Mouse (Mus musculus) stomach, postnatal 0 days (tissue): Measurements from ENCODE around the gene Dusp6. TPM values are rescaled to one million over a fixed set of nuclear protein-coding genes. Genes with fewer than 3 reads are reported as not detected.

Experiments
- ATAC-seq: fragments of 200-750 bp; cut with Nextera tagmentation; 2 replicates; pipeline ENCODE4 v1.8.0; 2017; ENCODE audit not compliant: low FRiP score, low TSS enrichment
- DNase-seq: peaks from one replicate; pipeline ENCODE4 v3.0.0-alpha.2; 2016; ENCODE audit warnings: low spot score
- H3K27ac ChIP-seq: fragments of 300-500 bp; sonication (generic); replicated peaks from 2 replicates; pipeline ENCODE4 v1.5.1; 2014; ENCODE audit warnings: mild to moderate bottlenecking, control low read depth
- H3K27me3 ChIP-seq: fragments of 300-500 bp; sonication (generic); 2 replicates; pipeline ENCODE4 v1.6.1; 2014; ENCODE audit warnings: low read length; ENCODE audit not compliant: control insufficient read depth, insufficient read depth
- H3K36me3 ChIP-seq: fragments of 300-500 bp; sonication (generic); 2 replicates; pipeline ENCODE4 v1.6.1; 2014; ENCODE audit warnings: low read length, mixed read lengths; ENCODE audit not compliant: control insufficient read depth, insufficient read depth
- H3K4me1 ChIP-seq: fragments of 300-500 bp; sonication (generic); replicated peaks from 2 replicates; pipeline ENCODE4 v1.6.1; 2014; ENCODE audit warnings: antibody characterized with exemption; ENCODE audit not compliant: control insufficient read depth, insufficient read depth
- H3K4me2 ChIP-seq: fragments of 300-500 bp; sonication (generic); replicated peaks from 2 replicates; pipeline ENCODE4 v1.6.1; 2014; ENCODE audit warnings: low read depth, mild to moderate bottlenecking, control low read depth, moderate library complexity
- H3K4me3 ChIP-seq: fragments of 300-500 bp; sonication (generic); 2 replicates; pipeline ENCODE4 v1.5.1; 2014; ENCODE audit warnings: low read depth, low read length, control low read depth
- H3K9ac ChIP-seq: fragments of 300-500 bp; sonication (generic); 2 replicates; pipeline ENCODE4 v1.6.1; 2014; ENCODE audit warnings: mild to moderate bottlenecking, low read length, control low read depth, mixed read lengths
- H3K9me3 ChIP-seq: fragments of 300-500 bp; sonication (generic); 2 replicates; pipeline ENCODE4 v1.6.1; 2016; ENCODE audit warnings: low read length; ENCODE audit not compliant: control insufficient read depth
- CTCF ChIP-seq: IDR thresholded peaks from 2 replicates; pipeline ENCODE4 v1.5.1; 2016; ENCODE audit warnings: antibody characterized with exemption, low read depth, mild to moderate bottlenecking, moderate library complexity
- EP300 ChIP-seq: optimal IDR thresholded peaks from 2 replicates; pipeline ENCODE3; 2016; ENCODE audit warnings: antibody characterized with exemption
- WGBS: fragments of 180-500 bp; shearing (Covaris S2); extraction: QIAGEN DNeasy Blood & Tissue Kit; methylation state at CpG from one replicate; pipeline ENCODE4 v1.1.7; 2014; 5-methylcytosine and 5-hydroxymethylcytosine counted together
- polyA plus RNA-seq: library from polyadenylated mRNA; unstranded; fragments of >200 nt; fragmentation: Nextera tagmentation; extraction: Ambion mirVana; gene quantifications from 2 replicates; pipeline ENCODE4 v1.2.1, GENCODE M21; 2015

Dusp6 gene
- polyA plus RNA-seq, 1 experiment from 2014 or later, result 17.4 TPM

GRCm38 (mm10) chr10:99242721-99243120 is 20.3 kb upstream of the Dusp6 start:
- DNase-seq, result no peak
- H3K4me3 ChIP-seq, result no peak overlapping the region
- TF ChIP-seq CTCF, result no peak
- TF ChIP-seq EP300, result no peak
- no peak overlapping the region for H3K9ac ChIP-seq
- H3K4me2 ChIP-seq, result no peak overlapping the region
- H3K27me3 ChIP-seq, result no peaks in the 10 kb centered on the region
- no peak overlapping the region for H3K27ac ChIP-seq
- no peaks in the 10 kb centered on the region for H3K4me1 ChIP-seq
- 86% methylated on average over 10 of the region's 10 CpGs for WGBS
- no peaks in the 10 kb centered on the region for H3K36me3 ChIP-seq
- no peak for ATAC-seq
- H3K9me3 ChIP-seq, result no peaks in the 10 kb centered on the region

- ATAC-seq, result no peak; the same call in 1 of the 2 replicates
- no peak overlapping the region for H3K9ac ChIP-seq
- no peak overlapping the region for H3K27ac ChIP-seq
Measured at GRCm38 (mm10) chr10:99243907-99244489, 19.0 kb upstream of the Dusp6 start.

GRCm38 (mm10) chr10:99244655-99245260 is 18.3 kb upstream of the Dusp6 start:
- Histone ChIP-seq H3K4me1 (no peaks in the 10 kb centered on the region), H3K9me3 (no peaks in the 10 kb centered on the region), H3K4me3 (no peak overlapping the region), H3K36me3 (no peaks in the 10 kb centered on the region), H3K27ac (no peak overlapping the region), H3K4me2 (no peak overlapping the region), H3K9ac (no peak overlapping the region), H3K27me3 (no peaks in the 10 kb centered on the region)
- no peak for TF ChIP-seq CTCF
- no peak for TF ChIP-seq EP300
- DNase-seq (no peak), ATAC-seq (no peak)
- 17% methylated on average over 7 of the region's 7 CpGs for WGBS

More at GRCm38 (mm10) chr10:99243907-99244489, 19.0 kb upstream of the Dusp6 start:
- no peak for DNase-seq
- Histone ChIP-seq H3K36me3 (no peaks in the 10 kb centered on the region), H3K4me3 (no peak overlapping the region), H3K27me3 (no peaks in the 10 kb centered on the region), H3K4me2 (no peak overlapping the region), H3K9me3 (no peaks in the 10 kb centered on the region), H3K4me1 (no peaks in the 10 kb centered on the region)
- TF ChIP-seq CTCF, result no peak
- no peak for TF ChIP-seq EP300
- 49% methylated on average over 5 of the region's 5 CpGs for WGBS

GRCm38 (mm10) chr10:99246797-99247508 is 16.1 kb upstream of the Dusp6 start:
- 74% methylated on average over 20 of the region's 20 CpGs for WGBS
- no peak overlapping the region for H3K9ac ChIP-seq
- no peaks in the 10 kb centered on the region for H3K27me3 ChIP-seq
- DNase-seq (no peak), ATAC-seq (no peak)
- H3K4me2 ChIP-seq, result no peak overlapping the region
- no peaks in the 10 kb centered on the region for H3K4me1 ChIP-seq
- no peak for TF ChIP-seq CTCF
- TF ChIP-seq EP300, result no peak
- no peak overlapping the region for H3K27ac ChIP-seq
- H3K9me3 ChIP-seq, result no peaks in the 10 kb centered on the region
- H3K4me3 ChIP-seq, result no peak overlapping the region
- H3K36me3 ChIP-seq, result no peaks in the 10 kb centered on the region

- Histone ChIP-seq H3K36me3 (no peaks in the 10 kb centered on the region), H3K27ac (no peak overlapping the region), H3K27me3 (no peaks in the 10 kb centered on the region), H3K4me1 (no peaks in the 10 kb centered on the region), H3K4me2 (no peak overlapping the region), H3K9ac (no peak overlapping the region), H3K9me3 (no peaks in the 10 kb centered on the region), H3K4me3 (no peak overlapping the region)
- WGBS, result 67% methylated on average over 11 of the region's 11 CpGs
- no peak for DNase-seq
- no peak for ATAC-seq
- TF ChIP-seq EP300, result no peak
- no peak for TF ChIP-seq CTCF
Measured at GRCm38 (mm10) chr10:99250874-99251281, 12.2 kb upstream of the Dusp6 start.

GRCm38 (mm10) chr10:99253412-99253811 is 9.6 kb upstream of the Dusp6 start:
- H3K4me3 ChIP-seq, result no peak overlapping the region
- H3K4me2 ChIP-seq, result no peak overlapping the region
- no peak for ATAC-seq
- H3K36me3 ChIP-seq, result no peaks in the 10 kb centered on the region
- H3K9me3 ChIP-seq, result no peaks in the 10 kb centered on the region
- no peaks in the 10 kb centered on the region for H3K4me1 ChIP-seq
- WGBS, result 87% methylated on average over 2 of the region's 2 CpGs
- no peaks in the 10 kb centered on the region for H3K27me3 ChIP-seq
- no peak for DNase-seq
- H3K27ac ChIP-seq, result no peak overlapping the region
- no peak overlapping the region for H3K9ac ChIP-seq
- no peak for TF ChIP-seq CTCF
- no peak for TF ChIP-seq EP300
